Mouse (Mus musculus) cerebellum, adult (tissue): ENCODE data around the gene Slc41a1.

Experiments used
- ATAC-seq: cut with Nextera tagmentation; 2 replicates; pipeline ENCODE4 v1.9.2; 2017; ENCODE audit warnings: mild to moderate bottlenecking, moderate library complexity, mixed read lengths; ENCODE audit not compliant: insufficient number of reproducible peaks, low FRiP score, low TSS enrichment

Gene Slc41a1

DNA sequence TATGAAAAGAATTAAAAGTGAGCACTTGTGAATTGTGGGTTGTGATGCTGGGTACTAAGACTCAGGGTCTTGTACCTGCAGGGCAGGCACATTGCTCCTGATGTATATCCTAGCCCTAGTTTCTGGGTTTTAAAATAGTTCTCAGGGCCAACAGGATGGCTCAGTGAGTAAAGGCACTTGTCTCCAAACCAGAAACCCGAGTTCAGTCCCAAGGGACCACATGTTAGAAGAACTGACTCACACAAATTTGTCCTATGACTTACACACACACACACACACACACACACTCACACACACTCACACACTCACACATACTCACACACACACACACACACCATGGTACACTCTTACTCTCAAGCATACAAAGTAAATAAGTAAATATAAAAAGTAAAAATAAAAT is 45.6 kb downstream of the Slc41a1 start:
- ATAC-seq, result no peak

- ATAC-seq, result no peak
Observed at GRCm38 (mm10) chr1:131879816-131880215, 52.5 kb downstream of the Slc41a1 start.

DNA sequence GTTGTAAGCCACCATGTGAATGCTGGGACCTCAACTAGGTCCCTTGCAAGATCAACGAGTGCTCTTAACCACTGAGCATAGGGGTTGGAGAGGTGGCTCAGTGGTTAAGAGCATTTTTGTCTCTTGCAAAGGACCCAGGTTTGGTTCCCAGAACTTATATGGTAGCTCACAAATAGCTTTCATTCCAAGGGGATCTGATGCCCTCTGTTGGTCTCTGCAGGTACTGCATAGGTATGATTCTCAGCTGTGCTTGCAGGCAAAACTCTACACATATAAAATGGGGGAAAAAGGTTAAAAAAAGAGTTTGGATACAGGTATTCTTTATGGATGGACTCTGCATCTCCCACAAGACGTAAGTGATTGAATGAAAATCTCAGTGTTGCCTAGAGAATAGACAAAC is 55.5 kb downstream of the Slc41a1 start:
- ATAC-seq, result no peak

DNA sequence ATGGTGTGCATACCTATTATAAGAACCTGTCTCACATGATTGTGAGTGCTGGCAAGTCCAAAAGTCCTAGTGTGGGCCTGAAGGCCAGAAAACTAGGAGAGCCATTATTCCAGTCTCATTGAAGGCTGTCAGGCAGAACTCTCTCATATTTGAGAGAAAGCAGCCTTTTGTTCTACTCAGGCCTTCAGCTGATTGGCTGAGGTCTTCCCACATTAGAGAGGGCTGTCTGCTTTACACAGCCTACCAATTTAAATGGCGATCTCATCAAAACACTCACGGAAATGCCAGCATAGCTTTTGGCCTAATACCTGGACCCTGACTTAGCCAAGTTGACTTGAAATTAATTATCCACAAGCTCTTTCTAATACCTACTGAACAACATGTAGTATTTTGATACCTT is 58.9 kb downstream of the Slc41a1 start:
- no peak for ATAC-seq

GRCm38 (mm10) chr1:131886641-131887040 is 59.3 kb downstream of the Slc41a1 start:
- no peak for ATAC-seq

GRCm38 (mm10) chr1:131890043-131890658 is 62.9 kb downstream of the Slc41a1 start:
- ATAC-seq, result no peak

- no peak for ATAC-seq
Observed at GRCm38 (mm10) chr1:131891436-131891835, 64.1 kb downstream of the Slc41a1 start.
